Mouse (Mus musculus) CH12.LX (cell line): Measurements from ENCODE around the gene Stmnd1. TPM values are rescaled to one million over a fixed set of nuclear protein-coding genes. Genes with fewer than 3 reads are reported as not detected.

Experiments used
- DNase-seq: peaks from one replicate; pipeline ENCODE4 v3.0.0-alpha.2; 2013; ENCODE audit errors: extremely low read depth
- H3K27ac ChIP-seq: 2 replicates; pipeline ENCODE4 v1.5.1; 2012; ENCODE audit warnings: low read depth, mild to moderate bottlenecking, control low read depth, moderate library complexity; ENCODE audit not compliant: insufficient read depth
- H3K27me3 ChIP-seq: replicated peaks from 2 replicates; pipeline ENCODE3; 2012; ENCODE audit warnings: inconsistent platforms
- H3K36me3 ChIP-seq, 2 experiments: replicated peaks in 1 of 2; 2 replicates each; pipeline versions ENCODE3 to v1.6.1; 2012; ENCODE audit warnings: inconsistent platforms in 1 of 2, low read length in 1 of 2, mild to moderate bottlenecking in 1 of 2, mixed read lengths in 1 of 2, moderate library complexity in 1 of 2; ENCODE audit not compliant: control insufficient read depth in 1 of 2, insufficient read depth in 1 of 2
- H3K4me1 ChIP-seq, 2 experiments: 2 replicates each; pipeline ENCODE4 v1.6.1; 2012; ENCODE audit warnings: inconsistent platforms in 1 of 2, moderate library complexity in 1 of 2; ENCODE audit not compliant: insufficient read depth in 2 of 2, control insufficient read depth in 1 of 2
- H3K4me2 ChIP-seq: 2 replicates; pipeline ENCODE4 v1.6.1; 2012; ENCODE audit warnings: low read depth, mild to moderate bottlenecking, control low read depth; ENCODE audit not compliant: poor library complexity, insufficient read depth, severe bottlenecking
- H3K4me3 ChIP-seq, 3 experiments: fragments of 150-350 bp in 1 of 3; sonication (generic) in 1 of 3; replicated peaks in 1 of 3; 2 replicates each; pipeline versions ENCODE3 to v1.5.1; 2011 to 2012; ENCODE audit warnings: low read depth in 2 of 3, low read length in 2 of 3, mild to moderate bottlenecking in 2 of 3, moderate library complexity in 2 of 3, control low read depth in 1 of 3, improper control_type of control experiment in 1 of 3, inconsistent platforms in 1 of 3, mixed read lengths in 1 of 3; ENCODE audit not compliant: poor library complexity in 1 of 3
- H3K79me2 ChIP-seq: replicated peaks from 2 replicates; pipeline ENCODE4 v1.6.1; 2012; ENCODE audit warnings: mild to moderate bottlenecking, moderate library complexity; ENCODE audit not compliant: control insufficient read depth, poor library complexity, insufficient read depth, severe bottlenecking; ENCODE audit errors: extremely low read depth
- H3K9ac ChIP-seq: 2 replicates; pipeline ENCODE4 v1.6.1; 2012; ENCODE audit warnings: low read depth, mild to moderate bottlenecking, control low read depth, moderate library complexity; ENCODE audit not compliant: insufficient read depth
- H3K9me3 ChIP-seq: replicated peaks from 2 replicates; pipeline ENCODE3; 2012; ENCODE audit warnings: low read length, inconsistent platforms, mixed read lengths
- BHLHE40 ChIP-seq: IDR thresholded peaks from 2 replicates; pipeline ENCODE4 v1.6.1; 2011; ENCODE audit warnings: mild to moderate bottlenecking, low read depth, low read length, improper control_type of control experiment
- CHD1 ChIP-seq: IDR thresholded peaks from 2 replicates; pipeline ENCODE4 v1.6.1; 2012; ENCODE audit warnings: low read depth, low read length, improper control_type of control experiment, inconsistent platforms
- E2F4 ChIP-seq: IDR thresholded peaks from 2 replicates; pipeline ENCODE4 v1.6.1; 2011; ENCODE audit warnings: low read depth, low read length, improper control_type of control experiment; ENCODE audit not compliant: insufficient replicate concordance
- EP300 ChIP-seq: IDR thresholded peaks from 2 replicates; pipeline ENCODE4 v1.6.1; 2011; ENCODE audit warnings: low read length, improper control_type of control experiment
- GABPA ChIP-seq: IDR thresholded peaks from 2 replicates; pipeline ENCODE4 v1.6.1; 2012; ENCODE audit warnings: low read depth, low read length, improper control_type of control experiment, inconsistent platforms; ENCODE audit not compliant: insufficient replicate concordance
- IRF4 ChIP-seq: IDR thresholded peaks from 2 replicates; pipeline ENCODE4 v1.6.1; 2014; ENCODE audit warnings: low read depth, mild to moderate bottlenecking, inconsistent platforms, low read length, improper control_type of control experiment
- NRF1 ChIP-seq: IDR thresholded peaks from 2 replicates; pipeline ENCODE4 v1.6.1; 2014; ENCODE audit warnings: low read depth, mild to moderate bottlenecking, inconsistent platforms, low read length, improper control_type of control experiment, moderate library complexity
- POLR2AphosphoS2 ChIP-seq: IDR thresholded peaks from 2 replicates; pipeline ENCODE4 v1.6.1; 2011; ENCODE audit warnings: low read depth, low read length, improper control_type of control experiment
- SIN3A ChIP-seq: IDR thresholded peaks from 2 replicates; pipeline ENCODE4 v1.6.1; 2012; ENCODE audit warnings: low read length, improper control_type of control experiment, inconsistent platforms
- SMC3 ChIP-seq: IDR thresholded peaks from 2 replicates; pipeline ENCODE4 v1.6.1; 2011; ENCODE audit warnings: low read depth, low read length, improper control_type of control experiment
- UBTF ChIP-seq: IDR thresholded peaks from 2 replicates; pipeline ENCODE4 v1.6.1; 2012; ENCODE audit warnings: low read depth, mild to moderate bottlenecking, inconsistent platforms, low read length, improper control_type of control experiment, moderate library complexity
- ZC3H11A ChIP-seq: IDR thresholded peaks from 2 replicates; pipeline ENCODE4 v1.6.1; 2012; ENCODE audit warnings: low read depth, mild to moderate bottlenecking, inconsistent platforms, low read length, improper control_type of control experiment
- ZKSCAN1 ChIP-seq: IDR thresholded peaks from 2 replicates; pipeline ENCODE4 v1.6.1; 2012; ENCODE audit warnings: low read depth, inconsistent platforms, low read length, improper control_type of control experiment, borderline replicate concordance
- ZNF384 ChIP-seq: IDR thresholded peaks from 2 replicates; pipeline ENCODE4 v1.6.1; 2012; ENCODE audit warnings: low read depth, low read length, improper control_type of control experiment, inconsistent platforms
- dilution Hi-C: fragments of 300-500 bp; cut with MboI; formaldehyde crosslinking; loops from 2 replicates; pipeline ENCODE4 v1.14.3; 2020; ENCODE audit warnings: low sequenced_read_pairs; ENCODE audit not compliant: extremely low pct_unique_long_range_greater_than_20kb, extremely low pct_ligation_motif_present
- in situ Hi-C: fragments of 300-500 bp; cut with MboI; formaldehyde crosslinking; loops from 3 replicates; pipeline ENCODE4 v1.14.3; 2019; ENCODE audit warnings: low sequenced_read_pairs, low pct_ligation_motif_present, low pct_unique_long_range_greater_than_20kb, mixed read lengths
- polyA plus RNA-seq: library from polyadenylated mRNA; unstranded; fragments of >175 nt; gene quantifications from 2 replicates; pipeline ENCODE4 v1.2.1, GENCODE M21; 2012; ENCODE audit warnings: low read depth; ENCODE audit not compliant: insufficient read length
- total RNA-seq, 2 experiments: library from RNA; depleted of rRNA; stranded (reverse); fragments of 300-350 nt in 1 of 2; fragments of >200 nt in 1 of 2; gene quantifications; 2 replicates each; pipeline ENCODE4 v1.2.3; 2012 to 2014

The Stmnd1 gene
- total RNA-seq (2012; rRNA removed) (not detected in 2 replicates), total RNA-seq (2014; rRNA removed) (not detected in 2 replicates), polyA plus RNA-seq (not detected in 2 replicates)

DNA sequence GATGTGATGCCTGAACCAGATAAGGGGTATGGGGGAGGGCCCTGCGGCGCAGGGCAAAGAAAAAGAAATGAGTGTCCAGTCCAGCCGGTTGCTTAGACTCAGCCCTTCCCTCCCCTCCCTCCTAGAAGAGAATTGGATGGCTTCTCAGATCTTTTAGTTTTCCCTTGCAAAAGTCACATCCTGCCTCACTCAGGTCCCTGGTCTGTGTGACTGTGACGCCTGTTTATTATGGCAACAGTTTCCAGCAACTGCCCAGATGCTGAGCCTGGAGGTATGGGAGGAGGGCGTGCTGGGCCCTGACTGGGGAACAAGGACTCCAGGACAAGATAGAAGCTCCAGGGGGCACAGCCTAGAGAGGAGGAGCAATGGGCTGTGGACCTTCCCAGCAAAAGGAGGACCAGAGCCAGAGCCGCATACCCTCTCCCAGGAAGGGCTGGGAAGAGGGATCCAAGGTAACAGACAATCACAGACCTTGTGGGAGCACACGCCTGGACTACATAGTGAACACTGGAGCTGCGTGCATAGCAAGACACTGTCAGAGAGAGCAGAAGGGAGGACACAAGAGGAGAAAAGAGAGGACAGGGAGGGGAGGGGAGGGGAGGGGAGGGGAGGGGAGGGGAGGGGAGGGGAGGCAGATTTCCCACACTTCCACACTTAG, at the start of gene Stmnd1:
TSS of gene Stmnd1 (plus strand) at position 269 of the 658 bp plus-strand sequence.
- in situ Hi-C loops (no loop called here), dilution Hi-C loops (no loop called here)
- Histone ChIP-seq H3K27ac (no peak within 1 kb of the TSS), H3K79me2 (no peaks in the 10 kb centered on the region), H3K4me2 (no peak within 1 kb of the TSS), H3K9me3 (no peaks in the 10 kb centered on the region), H3K36me3 (no peaks in the 10 kb centered on the region), H3K4me3 (no peak within 1 kb of the TSS), H3K9ac (no peak within 1 kb of the TSS), H3K27me3 (peaks cover 2% of the 10 kb centered on the region), H3K4me1 (peaks cover 6 to 21% of the 10 kb centered on the region in 2 experiments)
- TF ChIP-seq ZNF384 (no peak), CHD1 (no peak), POLR2AphosphoS2 (no peak), IRF4 (no peak), BHLHE40 (no peak), GABPA (no peak), EP300 (no peak), E2F4 (no peak), UBTF (no peak), SIN3A (no peak), ZKSCAN1 (no peak), NRF1 (no peak)
- no peak for DNase-seq

DNA sequence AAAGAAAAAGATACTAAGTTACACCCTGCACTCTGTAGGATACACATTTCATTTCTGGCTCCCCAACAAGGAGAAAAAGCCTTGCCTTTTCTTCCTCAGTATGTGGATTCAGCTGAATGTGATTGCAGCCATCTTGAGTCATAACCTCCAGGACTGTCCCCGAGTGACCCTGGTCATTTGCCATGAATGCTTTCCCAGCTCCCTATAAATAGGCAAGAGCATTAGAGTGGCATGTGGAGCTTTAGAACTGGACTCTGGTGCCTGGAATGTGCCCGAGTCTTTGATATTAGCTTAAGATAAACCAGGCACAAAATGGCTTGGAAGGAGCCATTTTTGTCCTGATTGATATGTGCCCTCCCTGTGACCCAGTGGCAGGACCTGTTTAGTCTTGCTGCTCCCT, 46.6 kb upstream of the Stmnd1 start:
- Histone ChIP-seq H3K36me3 (no peaks in the 10 kb centered on the region), H3K4me2 (no peak overlapping the region), H3K79me2 (no peaks in the 10 kb centered on the region), H3K4me3 (no peak overlapping the region), H3K9me3 (no peaks in the 10 kb centered on the region), H3K27me3 (no peaks in the 10 kb centered on the region), H3K27ac (no peak overlapping the region), H3K4me1 (peaks cover 0 to 2% of the 10 kb centered on the region in 2 experiments; a peak in 1 of 4 replicates), H3K9ac (no peak overlapping the region)
- in situ Hi-C loops: no loop called here
- dilution Hi-C loops: no loop called here
- TF ChIP-seq SMC3: no peak
- TF ChIP-seq EP300: no peak
- TF ChIP-seq ZC3H11A: no peak
- no peak for DNase-seq
